Mouse (Mus musculus): Measurements from ENCODE around the gene Alyref2. TPM values are rescaled to one million over a fixed set of nuclear protein-coding genes. Genes with fewer than 3 reads are reported as not detected.

The Alyref2 gene
- polyA plus RNA-seq, 1 experiment from 2014 or later: 17.4 TPM

- ATAC-seq (replicated peaks; ENCODE audit: insufficient number of reproducible peaks, insufficient read depth, low FRiP score, low read depth): no peak
- H3K4me2 ChIP-seq: no peak within 1 kb of the TSS
- H3K36me3 ChIP-seq: no peaks in the 10 kb centered on the region
- H3K27me3 ChIP-seq: no peaks in the 10 kb centered on the region
- H3K4me1 ChIP-seq (replicated peaks): no peaks in the 10 kb centered on the region
- H3K9me3 ChIP-seq (replicated peaks): no peaks in the 10 kb centered on the region
- H3K27ac ChIP-seq: no peak within 1 kb of the TSS
- no peak within 1 kb of the TSS for H3K9ac ChIP-seq
- 85% methylated on average over 1 of the region's 1 CpGs for WGBS
- no peak within 1 kb of the TSS for H3K4me3 ChIP-seq
These were observed 31.9 kb downstream of the Alyref2 start, which contains the start of gene Itln1 for GRCm38 (mm10) chr1:171535194-171535593. TSS of gene Itln1 (minus strand) at chr1:171535294.

- H3K4me2 ChIP-seq: no peak overlapping the region
- WGBS: 75% methylated on average over 1 of the region's 1 CpGs
- no peaks in the 10 kb centered on the region for H3K36me3 ChIP-seq
These were observed 37.4 kb downstream of the Alyref2 start for GRCm38 (mm10) chr1:171540694-171541093.

DNA sequence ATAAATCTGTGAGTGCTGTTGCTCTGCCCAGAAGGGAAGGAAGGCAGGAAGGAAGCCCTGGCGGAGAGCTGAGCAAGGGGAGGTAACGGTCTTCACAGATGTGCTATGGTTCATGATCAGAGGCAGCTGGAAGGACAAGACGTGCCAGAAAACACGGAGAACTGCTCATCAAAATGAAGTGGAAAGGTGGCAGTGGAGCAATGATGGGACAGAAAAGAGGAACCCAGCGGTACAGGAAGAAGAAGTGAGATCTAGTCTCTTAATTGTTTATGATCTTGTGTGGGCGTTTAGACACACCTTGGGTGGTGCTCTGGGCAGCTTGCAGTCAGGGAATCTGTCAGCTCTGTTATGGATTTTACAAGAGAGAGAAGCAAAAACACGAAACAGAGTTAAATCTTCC, 48.0 kb downstream of the Alyref2 start:
- no peak for ATAC-seq (replicated peaks; ENCODE audit: insufficient number of reproducible peaks, insufficient read depth, low FRiP score, low read depth)
- H3K27ac ChIP-seq: no peak overlapping the region
- no peak overlapping the region for H3K9ac ChIP-seq
- H3K4me3 ChIP-seq: no peak overlapping the region
- WGBS: 79% methylated on average over 7 of the region's 7 CpGs
- no peaks in the 10 kb centered on the region for H3K9me3 ChIP-seq (replicated peaks)
- no peaks in the 10 kb centered on the region for H3K27me3 ChIP-seq
- no peaks in the 10 kb centered on the region for H3K36me3 ChIP-seq
- no peak overlapping the region for H3K4me2 ChIP-seq
- H3K4me1 ChIP-seq (replicated peaks): peaks cover 13% of the 10 kb centered on the region

More at GRCm38 (mm10) chr1:171540694-171541093, 37.4 kb downstream of the Alyref2 start:
- Histone ChIP-seq H3K27me3 (no peaks in the 10 kb centered on the region), H3K9me3 (replicated peaks) (no peaks in the 10 kb centered on the region), H3K9ac (no peak overlapping the region), H3K4me1 (replicated peaks) (no peaks in the 10 kb centered on the region), H3K27ac (no peak overlapping the region), H3K4me3 (no peak overlapping the region)
- no peak for ATAC-seq (replicated peaks; ENCODE audit: insufficient number of reproducible peaks, insufficient read depth, low FRiP score, low read depth)

GRCm38 (mm10) chr1:171552230-171552629, 49.0 kb downstream of the Alyref2 start:
- H3K27me3 ChIP-seq: no peaks in the 10 kb centered on the region
- 84% methylated on average over 2 of the region's 2 CpGs for WGBS
- 0 out of 2 replicates have a peak overlapping the region, but pooled peaks have one; percentile 39 for H3K4me2 ChIP-seq
- no peak overlapping the region for H3K9ac ChIP-seq
- H3K4me3 ChIP-seq: no peak overlapping the region
- peaks cover 13% of the 10 kb centered on the region for H3K4me1 ChIP-seq (replicated peaks)
- ATAC-seq (replicated peaks; ENCODE audit: insufficient number of reproducible peaks, insufficient read depth, low FRiP score, low read depth): no peak
- H3K27ac ChIP-seq: peak overlapping the region; percentile 83
- no peaks in the 10 kb centered on the region for H3K36me3 ChIP-seq
- no peaks in the 10 kb centered on the region for H3K9me3 ChIP-seq (replicated peaks)

GRCm38 (mm10) chr1:171553359-171554341, 50.4 kb downstream of the Alyref2 start:
- H3K9me3 ChIP-seq (replicated peaks): no peaks in the 10 kb centered on the region
- peak overlapping the region; percentile 39 for H3K4me2 ChIP-seq
- WGBS: 73% methylated on average over 11 of the region's 11 CpGs
- no peak overlapping the region for H3K9ac ChIP-seq
- H3K27me3 ChIP-seq: no peaks in the 10 kb centered on the region
- ATAC-seq (replicated peaks; ENCODE audit: insufficient number of reproducible peaks, insufficient read depth, low FRiP score, low read depth): peak; percentile 87
- H3K4me3 ChIP-seq: no peak overlapping the region
- H3K4me1 ChIP-seq (replicated peaks): peaks cover 13% of the 10 kb centered on the region
- H3K27ac ChIP-seq: peak overlapping the region; percentile 83
- H3K36me3 ChIP-seq: no peaks in the 10 kb centered on the region

Other genes starting within 250 kb of the Alyref2 start
- 44.4 and 56.4 TPM in 2 replicates for gene B4galt3, start 233.2 kb upstream of the Alyref2 start, polyA plus RNA-seq (2015; fragmentation: Nextera tagmentation; extraction: Ambion mirVana)
- gene Ppox, start 222.3 kb upstream of the Alyref2 start, polyA plus RNA-seq (2015; fragmentation: Nextera tagmentation; extraction: Ambion mirVana): 32.7 and 47.2 TPM in 2 replicates
- 44.9 and 55.6 TPM in 2 replicates for gene Usp21, start 215.5 kb upstream of the Alyref2 start, polyA plus RNA-seq (2015; fragmentation: Nextera tagmentation; extraction: Ambion mirVana)
- 83.6 and 85.0 TPM in 2 replicates for gene Ufc1, start 208.5 kb upstream of the Alyref2 start, polyA plus RNA-seq (2015; fragmentation: Nextera tagmentation; extraction: Ambion mirVana)
- gene Dedd, start 174.3 kb upstream of the Alyref2 start, polyA plus RNA-seq (2015; fragmentation: Nextera tagmentation; extraction: Ambion mirVana): 33.9 and 37.7 TPM in 2 replicates
- 31.2 and 33.2 TPM in 2 replicates for gene Nit1, start 157.8 kb upstream of the Alyref2 start, polyA plus RNA-seq (2015; fragmentation: Nextera tagmentation; extraction: Ambion mirVana)
- 77.2 and 91.0 TPM in 2 replicates for gene Pfdn2, start 157.8 kb upstream of the Alyref2 start, polyA plus RNA-seq (2015; fragmentation: Nextera tagmentation; extraction: Ambion mirVana)
- gene Klhdc9, start 142.7 kb upstream of the Alyref2 start, polyA plus RNA-seq (2015; fragmentation: Nextera tagmentation; extraction: Ambion mirVana): 0.63 and 0.75 TPM in 2 replicates
- gene Nectin4, start 133.4 kb upstream of the Alyref2 start, polyA plus RNA-seq (2015; fragmentation: Nextera tagmentation; extraction: Ambion mirVana): 0.26 and 1.2 TPM in 2 replicates
- gene Arhgap30, start 114.5 kb upstream of the Alyref2 start, polyA plus RNA-seq (2015; fragmentation: Nextera tagmentation; extraction: Ambion mirVana): 1.00 and 5.3 TPM in 2 replicates
- gene Usf1, start 92.2 kb upstream of the Alyref2 start, polyA plus RNA-seq (2015; fragmentation: Nextera tagmentation; extraction: Ambion mirVana): 48.7 and 57.5 TPM in 2 replicates
- gene Tstd1, start 84.6 kb upstream of the Alyref2 start, polyA plus RNA-seq (2015; fragmentation: Nextera tagmentation; extraction: Ambion mirVana): 2.7 and 3.1 TPM in 2 replicates
- 63.5 and 66.2 TPM in 2 replicates for gene F11r, start 65.9 kb upstream of the Alyref2 start, polyA plus RNA-seq (2015; fragmentation: Nextera tagmentation; extraction: Ambion mirVana)
- not detected in 2 replicates for gene Itln1, start 31.8 kb downstream of the Alyref2 start, polyA plus RNA-seq (2015; fragmentation: Nextera tagmentation; extraction: Ambion mirVana)
- 0.34 and 1.4 TPM in 2 replicates for gene Cd244a, start 55.7 kb downstream of the Alyref2 start, polyA plus RNA-seq (2015; fragmentation: Nextera tagmentation; extraction: Ambion mirVana)
- gene Ly9, start 103.9 kb downstream of the Alyref2 start, polyA plus RNA-seq (2015; fragmentation: Nextera tagmentation; extraction: Ambion mirVana): 0.35 and 1.1 TPM in 2 replicates
- 0.09 and 0.66 TPM in 2 replicates for gene Slamf7, start 149.6 kb downstream of the Alyref2 start, polyA plus RNA-seq (2015; fragmentation: Nextera tagmentation; extraction: Ambion mirVana)
- gene Cd48, start 178.5 kb downstream of the Alyref2 start, polyA plus RNA-seq (2015; fragmentation: Nextera tagmentation; extraction: Ambion mirVana): 2.4 and 9.6 TPM in 2 replicates

Data from heart, embryonic 15.5 days (tissue).